Mouse (Mus musculus) hematopoietic multipotent progenitor cell, adult 10-12 weeks (in vitro differentiated cells): ENCODE results near the gene Hyou1. TPM values are rescaled to one million over a fixed set of nuclear protein-coding genes. Genes with fewer than 3 reads are reported as not detected.

ENCODE experiments used
- polyA plus RNA-seq: library from polyadenylated mRNA; stranded (reverse); fragments of >175 nt; gene quantifications from 2 replicates; pipeline ENCODE4 v1.2.3, GENCODE M21; 2012; ENCODE audit warnings: low replicate concordance

Gene Hyou1
- polyA plus RNA-seq: 28.2 and 32.0 TPM in 2 replicates

GRCm38 (mm10) chr9:44379054-44379834, at the start of gene Hyou1:
Gene Hyou1 (plus strand): TSS chr9:44379490.

DNA sequence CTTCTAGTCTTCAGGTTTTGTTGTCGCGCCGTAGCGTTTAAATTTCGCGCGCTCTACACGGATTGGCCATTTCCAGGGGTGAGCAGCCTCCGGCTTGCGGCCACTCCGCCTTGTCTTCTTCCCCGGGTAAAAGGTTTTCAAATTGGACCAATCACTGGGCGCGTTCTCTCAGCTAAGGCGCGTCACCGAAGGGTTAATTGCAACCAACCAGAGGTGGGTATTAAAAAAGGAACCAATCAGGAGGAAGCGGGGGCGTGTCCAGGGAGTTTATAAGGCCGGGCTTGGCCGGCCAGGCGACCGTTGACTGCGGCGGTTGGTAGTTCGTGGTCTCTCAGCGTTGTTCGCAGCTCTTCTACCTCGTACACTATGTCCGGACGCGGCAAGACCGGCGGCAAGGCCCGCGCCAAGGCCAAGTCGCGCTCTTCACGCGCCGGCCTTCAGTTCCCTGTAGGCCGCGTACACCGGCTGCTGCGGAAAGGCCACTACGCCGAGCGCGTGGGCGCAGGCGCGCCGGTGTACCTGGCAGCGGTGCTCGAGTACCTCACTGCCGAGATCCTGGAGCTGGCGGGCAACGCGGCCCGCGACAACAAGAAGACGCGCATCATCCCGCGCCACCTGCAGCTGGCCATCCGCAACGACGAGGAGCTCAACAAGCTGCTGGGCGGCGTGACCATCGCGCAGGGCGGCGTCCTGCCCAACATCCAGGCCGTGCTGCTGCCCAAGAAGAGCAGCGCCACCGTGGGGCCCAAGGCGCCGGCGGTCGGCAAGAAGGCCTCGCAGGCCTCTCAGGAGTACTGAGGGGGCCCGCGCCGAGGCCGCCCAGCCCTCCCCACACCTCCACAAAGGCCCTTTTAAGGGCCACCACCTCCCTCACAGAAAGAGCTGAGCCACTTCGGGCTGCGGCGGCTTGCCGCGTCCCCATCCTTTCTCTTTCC, 44.6 kb upstream of the Hyou1 start, which contains the start of gene H2afx:
H2afx (plus strand) TSS at position 299 of the 935 bp plus-strand sequence.

DNA sequence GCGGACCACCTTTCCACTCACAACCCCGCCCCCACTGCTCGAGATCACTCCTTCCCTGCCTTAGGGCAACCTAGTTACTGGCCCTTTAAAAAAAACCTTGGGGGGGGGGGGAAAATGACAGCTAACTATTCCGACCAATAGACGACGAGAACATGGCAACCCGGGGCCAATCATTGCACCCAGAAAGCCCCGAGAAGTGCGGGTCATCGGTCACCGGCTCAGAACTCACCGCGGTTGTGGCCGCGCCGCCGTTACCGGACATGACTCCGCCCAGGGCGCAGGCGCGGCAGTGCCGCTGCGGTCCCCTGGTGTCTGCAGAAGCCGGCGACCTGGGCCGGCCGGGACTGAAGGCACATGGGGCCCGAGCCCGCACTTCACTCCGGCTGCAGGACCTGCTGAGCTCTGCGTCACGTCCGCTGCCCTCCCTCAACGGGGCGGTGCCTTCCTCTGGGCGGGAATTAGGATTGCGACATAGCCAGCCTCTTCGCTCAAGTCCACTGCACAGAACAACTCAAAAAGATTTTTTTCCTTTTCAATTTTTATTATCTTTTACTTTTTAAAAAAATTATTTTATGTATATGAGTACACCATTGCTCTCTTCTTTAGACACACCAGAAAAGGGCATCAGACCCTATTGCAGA, 35.4 kb upstream of the Hyou1 start, which contains the start of gene Hmbs:
Hmbs (minus strand) TSS at position 448 of the 641 bp plus-strand sequence.

DNA sequence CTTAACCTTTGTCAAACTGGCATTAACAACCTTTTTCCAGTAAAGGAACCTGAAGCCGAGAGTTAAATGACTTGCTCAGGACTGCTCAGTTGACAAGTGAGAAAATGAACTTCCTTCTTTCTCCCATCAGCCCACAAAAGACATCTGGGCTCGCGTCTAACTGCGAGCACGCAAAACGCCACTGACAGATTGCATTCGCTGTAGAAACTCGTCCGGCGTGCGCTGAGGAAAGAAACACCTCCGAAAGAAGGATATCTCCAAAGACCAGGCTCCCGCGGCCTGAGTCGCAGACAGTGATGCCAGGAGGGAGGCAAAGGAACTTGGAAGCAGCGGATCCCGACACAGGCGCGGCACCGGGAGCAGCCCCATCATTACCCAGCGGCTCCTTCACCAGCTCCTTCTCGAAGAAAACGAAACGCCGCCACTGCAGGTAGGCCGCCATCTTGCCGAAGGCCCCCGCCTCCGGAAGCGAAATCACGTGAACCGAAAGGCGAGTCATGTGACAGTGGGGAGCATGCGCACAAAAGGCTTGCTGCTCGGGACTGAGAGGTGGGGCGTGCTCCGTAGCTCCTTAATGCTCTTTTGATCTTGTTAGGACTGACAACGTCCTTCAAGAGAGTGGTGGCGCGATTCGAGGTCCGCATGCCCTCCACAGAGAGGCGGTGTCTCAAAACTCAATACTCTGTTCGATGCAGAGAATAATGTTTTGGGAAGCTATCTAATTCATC, 17.9 kb upstream of the Hyou1 start, which contains the start of gene Vps11:
Vps11 (minus strand) TSS at position 481 of the 728 bp plus-strand sequence.

DNA sequence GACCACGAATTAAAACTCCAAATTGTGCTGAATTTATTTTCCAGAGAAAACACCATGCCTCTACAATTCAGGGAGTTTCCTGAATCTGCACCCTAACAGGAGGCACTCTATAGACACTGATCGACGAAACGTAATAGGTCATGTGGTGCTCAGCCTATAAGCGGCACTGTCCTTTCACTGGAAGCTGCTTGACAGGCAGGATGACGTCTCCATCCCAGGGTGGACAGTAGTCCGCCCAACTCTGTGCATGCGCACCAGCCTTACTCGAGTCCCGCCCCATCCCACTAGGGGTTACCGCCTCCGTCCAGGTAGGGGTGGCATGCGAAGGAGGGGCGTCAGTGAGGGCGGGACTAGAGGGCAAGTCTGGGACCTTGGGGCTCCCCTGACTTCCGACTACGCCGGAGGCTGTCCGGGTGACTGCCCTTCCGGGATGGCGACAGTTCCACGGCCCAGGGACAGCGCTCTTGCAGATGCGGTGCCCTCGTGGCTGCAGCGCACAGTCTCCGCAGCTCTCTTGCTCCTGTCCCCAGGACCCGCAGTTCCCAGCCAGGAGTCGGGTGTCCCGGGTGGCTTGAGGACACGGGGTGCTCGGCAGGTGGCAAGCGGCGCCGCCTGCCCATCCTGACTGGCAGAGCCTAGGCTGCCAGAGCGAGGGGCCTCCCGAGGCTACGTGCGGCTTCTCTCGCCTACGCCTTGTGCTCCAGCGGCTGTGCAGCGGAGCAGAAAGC, 17.6 kb downstream of the Hyou1 start, which contains the start of gene Slc37a4:
Slc37a4 (plus strand) TSS at position 169 of the 728 bp plus-strand sequence.

GRCm38 (mm10) chr9:44406906-44407751, 27.8 kb downstream of the Hyou1 start, which contains the start of the genes Rps25 and Trappc4:
Gene Rps25 (plus strand): TSS chr9:44407139.
Gene Trappc4 (minus strand): TSS chr9:44407600.

DNA sequence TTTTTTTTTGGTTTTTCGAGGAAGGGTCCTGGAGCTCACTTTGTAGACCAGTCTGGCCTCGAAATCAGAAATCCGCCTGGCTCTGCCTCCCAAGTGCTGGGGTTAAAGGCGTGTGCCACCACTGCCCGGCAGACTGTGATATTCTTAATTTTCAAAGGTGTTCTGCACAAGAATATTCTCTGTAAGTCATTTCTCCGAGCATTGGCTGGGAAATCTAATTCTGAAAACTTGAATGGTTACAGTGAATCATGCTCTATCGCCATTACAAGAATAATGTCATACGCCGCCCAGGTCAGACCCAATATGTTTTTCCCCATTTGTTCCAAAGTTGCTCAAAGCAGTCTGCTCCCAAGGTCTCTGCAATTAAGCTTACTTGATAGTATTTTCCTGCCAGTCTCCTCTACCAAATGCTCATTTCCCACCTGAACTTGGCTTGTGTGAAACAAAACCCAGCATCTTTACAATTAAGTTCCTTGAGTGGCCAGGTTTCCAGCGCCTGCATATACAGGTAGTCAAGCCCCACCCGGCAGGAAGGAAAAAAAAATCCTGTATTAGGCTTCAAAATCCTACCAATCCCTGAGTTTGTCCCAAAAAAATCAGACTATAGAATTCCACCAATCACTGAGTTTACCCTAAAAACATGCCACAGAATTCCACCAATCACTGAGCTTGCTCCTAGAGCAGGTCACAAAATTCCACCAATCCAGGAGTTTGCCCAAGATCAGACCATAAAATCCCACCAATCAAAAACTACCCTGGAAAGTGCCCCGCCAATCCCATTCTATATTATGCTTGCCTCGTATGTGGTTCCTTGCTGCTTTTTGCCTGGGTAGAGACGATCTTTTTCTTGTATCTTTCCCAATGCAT, 39.5 kb downstream of the Hyou1 start, which contains the start of gene Ccdc84:
Ccdc84 (minus strand) TSS at position 51 of the 867 bp plus-strand sequence.

DNA sequence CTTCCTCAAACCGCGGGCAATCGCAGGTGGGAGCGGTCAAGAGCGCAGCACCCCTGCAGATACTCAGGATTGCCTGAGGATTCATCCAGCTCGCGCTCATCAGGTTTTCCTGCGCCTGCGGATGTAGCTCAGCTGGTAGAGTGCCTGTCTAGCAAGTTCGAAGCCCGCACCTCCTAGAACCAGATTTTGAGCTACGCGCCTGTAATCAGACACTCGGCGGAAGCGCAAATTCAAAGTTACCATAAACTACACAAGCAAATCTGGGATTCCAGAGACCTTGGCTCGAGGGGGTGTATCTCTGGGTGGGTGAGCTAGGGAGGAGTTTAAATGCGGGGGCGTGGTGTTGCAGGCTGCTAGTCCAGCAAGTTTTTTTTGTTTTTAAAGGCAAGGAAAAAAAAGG, 61.7 kb downstream of the Hyou1 start, which contains the start of gene Foxr1:
Foxr1 (minus strand) TSS at position 176 of the 400 bp plus-strand sequence.

Other genes with a start within 250 kb of the Hyou1 start
- 2.2 and 2.4 TPM in 2 replicates for gene Mcam, start 245.0 kb upstream of the Hyou1 start, polyA plus RNA-seq
- gene Cbl, start 145.4 kb upstream of the Hyou1 start, polyA plus RNA-seq: 24.4 and 63.9 TPM in 2 replicates
- gene Ccdc153, start 138.8 kb upstream of the Hyou1 start, polyA plus RNA-seq: not detected in 2 replicates
- gene Pdzd3, start 128.0 kb upstream of the Hyou1 start, polyA plus RNA-seq: 0.12 TPM in 1 of 2 replicates, not detected in the other
- 9.7 and 13.4 TPM in 2 replicates for gene Nlrx1, start 110.9 kb upstream of the Hyou1 start, polyA plus RNA-seq
- 0.55 and 16.6 TPM in 2 replicates for gene Abcg4, start 90.9 kb upstream of the Hyou1 start, polyA plus RNA-seq
- gene Hinfp, start 73.8 kb upstream of the Hyou1 start, polyA plus RNA-seq: 6.5 and 11.9 TPM in 2 replicates
- gene C2cd2l, start 59.2 kb upstream of the Hyou1 start, polyA plus RNA-seq: 71.2 and 157 TPM in 2 replicates
- 6.6 and 8.5 TPM in 2 replicates for gene Dpagt1, start 53.5 kb upstream of the Hyou1 start, polyA plus RNA-seq
- gene H2afx, start 44.8 kb upstream of the Hyou1 start, polyA plus RNA-seq: 328 and 392 TPM in 2 replicates
- gene Hmbs, start 35.3 kb upstream of the Hyou1 start, polyA plus RNA-seq: 18.2 and 149 TPM in 2 replicates
- 16.2 and 21.1 TPM in 2 replicates for gene Vps11, start 17.8 kb upstream of the Hyou1 start, polyA plus RNA-seq
- 8.0 and 12.1 TPM in 2 replicates for gene Slc37a4, start 17.4 kb downstream of the Hyou1 start, polyA plus RNA-seq
- gene Rps25, start 27.6 kb downstream of the Hyou1 start, polyA plus RNA-seq: 96.1 and 158 TPM in 2 replicates
- gene Trappc4, start 28.1 kb downstream of the Hyou1 start, polyA plus RNA-seq: 8.7 and 13.4 TPM in 2 replicates
- 18.4 and 42.8 TPM in 2 replicates for gene Ccdc84, start 39.1 kb downstream of the Hyou1 start, polyA plus RNA-seq
- gene Foxr1, start 61.6 kb downstream of the Hyou1 start, polyA plus RNA-seq: 0.65 and 3.6 TPM in 2 replicates
- not detected in 2 replicates for gene Upk2, start 75.5 kb downstream of the Hyou1 start, polyA plus RNA-seq
- 168 and 344 TPM in 2 replicates for gene Bcl9l, start 103.3 kb downstream of the Hyou1 start, polyA plus RNA-seq
- gene Cxcr5, start 182.4 kb downstream of the Hyou1 start, polyA plus RNA-seq: 27.2 and 68.3 TPM in 2 replicates
- 68.7 and 147 TPM in 2 replicates for gene Ddx6, start 225.4 kb downstream of the Hyou1 start, polyA plus RNA-seq